Mouse (Mus musculus) heart, adult 2 months (tissue): ENCODE data around the gene Stk32c. TPM values are rescaled to one million over a fixed set of nuclear protein-coding genes. Genes with fewer than 3 reads are reported as not detected.

Experiments
- DNase-seq, 2 experiments: peaks; one replicate each; pipeline ENCODE4 v3.0.0; 2021
- H3K27ac ChIP-seq: fragments of 200-600 bp; 2 replicates; pipeline ENCODE4 v1.8.1; 2022
- H3K27me3 ChIP-seq: fragments of 200-500 bp; 2 replicates; pipeline ENCODE4 v1.6.1; 2012; ENCODE audit warnings: mild to moderate bottlenecking, low read length, inconsistent platforms, mixed read lengths; ENCODE audit not compliant: control insufficient read depth, insufficient read depth
- H3K36me3 ChIP-seq: fragments of 200-500 bp; 2 replicates; pipeline ENCODE4 v1.6.1; 2012; ENCODE audit warnings: low read length, inconsistent platforms; ENCODE audit not compliant: control insufficient read depth, insufficient read depth
- H3K4me1 ChIP-seq: fragments of 200-500 bp; 2 replicates; pipeline ENCODE4 v1.6.1; 2011; ENCODE audit warnings: low read length; ENCODE audit not compliant: control insufficient read depth, insufficient read depth
- H3K4me3 ChIP-seq: fragments of 200-600 bp; 2 replicates; pipeline ENCODE4 v1.8.1; 2022
- H3K79me2 ChIP-seq: fragments of 200-500 bp; replicated peaks from 2 replicates; pipeline ENCODE4 v1.6.1; 2012; ENCODE audit warnings: mild to moderate bottlenecking, inconsistent platforms, low read length, moderate library complexity, mixed read lengths; ENCODE audit not compliant: control insufficient read depth, insufficient read depth
- H3K9ac ChIP-seq: fragments of 200-500 bp; 2 replicates; pipeline ENCODE4 v1.6.1; 2012; ENCODE audit warnings: low read depth, mild to moderate bottlenecking, control low read depth, inconsistent platforms, low read length, mixed read lengths
- CTCF ChIP-seq: fragments of 200-600 bp; IDR thresholded peaks from 2 replicates; pipeline ENCODE4 v1.8.1; 2022; ENCODE audit warnings: antibody characterized with exemption, mild to moderate bottlenecking, moderate library complexity
- EP300 ChIP-seq: fragments of 200-500 bp; IDR thresholded peaks from 2 replicates; pipeline ENCODE4 v1.6.1; 2011; ENCODE audit warnings: low read depth, low read length, control low read depth; ENCODE audit not compliant: insufficient read depth
- POLR2A ChIP-seq: fragments of 200-500 bp; IDR thresholded peaks from 2 replicates; pipeline ENCODE4 v1.6.1; 2011; ENCODE audit warnings: mild to moderate bottlenecking, low read depth, low read length, control low read depth; ENCODE audit not compliant: insufficient read depth
- WGBS: fragments of 180-500 bp; shearing (Covaris S2); methylation state at CpG from one replicate; pipeline ENCODE4 v1.1.7; 2018; 5-methylcytosine and 5-hydroxymethylcytosine counted together
- intact Hi-C: fragments of 180-260 bp; cut with DNase I; formaldehyde crosslinking; loops from one replicate; pipeline ENCODE4 v1.15.1; 2025
- polyA plus RNA-seq: library from polyadenylated mRNA; depleted of rRNA; stranded (reverse); fragments of >200 nt; gene quantifications from 2 replicates; pipeline ENCODE4 v1.2.3, GENCODE M21; 2012
- total RNA-seq, 2 experiments: library from RNA; stranded (reverse); gene quantifications; 2 replicates each; pipeline ENCODE4 v1.2.3; 2021

Stk32c gene
- total and polyA plus RNA-seq, 3 experiments, result 0.68 to 1.1 (median 0.94) TPM

DNA sequence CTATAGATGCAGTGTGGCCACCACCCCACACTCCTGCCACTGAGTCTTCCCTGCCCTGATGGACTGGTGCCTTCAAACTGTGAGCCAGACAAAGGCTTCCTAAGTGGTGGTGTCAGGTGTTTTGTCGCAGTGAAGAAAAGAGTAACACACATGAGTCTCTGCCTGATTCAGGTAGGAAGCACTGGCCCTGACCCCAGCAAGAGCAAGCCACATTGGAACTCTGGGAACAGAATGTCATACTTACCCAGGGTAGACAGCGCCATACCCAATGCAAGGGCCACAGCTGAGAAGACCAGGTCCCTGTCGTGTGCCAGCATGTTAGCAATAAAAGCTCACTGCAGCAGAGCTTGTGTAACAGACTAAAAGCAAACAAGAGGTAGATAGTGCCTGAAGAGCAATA is 33.0 kb downstream of the Stk32c start:
- TF ChIP-seq POLR2A (no peak), CTCF (no peak), EP300 (no peak)
- Histone ChIP-seq H3K36me3 (no peaks in the 10 kb centered on the region), H3K4me3 (no peak overlapping the region), H3K79me2 (no peaks in the 10 kb centered on the region; the same call in 1 of the 2 replicates), H3K27me3 (no peaks in the 10 kb centered on the region), H3K4me1 (no peaks in the 10 kb centered on the region), H3K9ac (no peak overlapping the region), H3K27ac (no peak overlapping the region)
- intact Hi-C loops, result no loop called here
- whole genome bisulfite sequencing, result 87% methylated on average over 3 of the region's 3 CpGs
- DNase-seq, result no peak

- no peak overlapping the region for H3K9ac ChIP-seq
- H3K27me3 ChIP-seq, result no peaks in the 10 kb centered on the region
- H3K36me3 ChIP-seq, result no peaks in the 10 kb centered on the region
- H3K27ac ChIP-seq, result no peak overlapping the region
- no peak for DNase-seq
- WGBS, result 77% methylated on average over 5 of the region's 5 CpGs
- intact Hi-C loops, result no loop called here
- H3K4me1 ChIP-seq, result no peaks in the 10 kb centered on the region
- no peak for TF ChIP-seq POLR2A
- no peak for TF ChIP-seq CTCF
- TF ChIP-seq EP300, result no peak
- H3K79me2 ChIP-seq, result no peaks in the 10 kb centered on the region; the same call in 1 of the 2 replicates
- H3K4me3 ChIP-seq, result no peak overlapping the region
Measured at GRCm38 (mm10) chr7:139179299-139179698, 33.8 kb downstream of the Stk32c start.

- Histone ChIP-seq H3K36me3 (no peaks in the 10 kb centered on the region), H3K27me3 (no peaks in the 10 kb centered on the region), H3K79me2 (no peaks in the 10 kb centered on the region), H3K4me1 (no peaks in the 10 kb centered on the region), H3K27ac (no peak overlapping the region), H3K4me3 (no peak overlapping the region), H3K9ac (no peak overlapping the region)
- 57% methylated on average over 4 of the region's 4 CpGs for WGBS
- TF ChIP-seq CTCF (no peak), EP300 (no peak), POLR2A (no peak)
- no peak for DNase-seq
- intact Hi-C loops, result loop anchor here (5.0 kb wide), 1 partner anchor 42 kb away; no protein-coding TSS in a partner anchor
Measured at GRCm38 (mm10) chr7:139169143-139169542, 44.0 kb downstream of the Stk32c start.

GRCm38 (mm10) chr7:139164410-139164809 is 48.7 kb downstream of the Stk32c start:
- intact Hi-C loops, result no loop called here
- H3K4me1 ChIP-seq, result no peaks in the 10 kb centered on the region
- WGBS, result 68% methylated on average over 5 of the region's 5 CpGs
- no peak for TF ChIP-seq POLR2A
- H3K4me3 ChIP-seq, result no peak overlapping the region
- no peak overlapping the region for H3K9ac ChIP-seq
- no peak overlapping the region for H3K27ac ChIP-seq
- no peak for DNase-seq
- H3K27me3 ChIP-seq, result no peaks in the 10 kb centered on the region
- no peaks in the 10 kb centered on the region for H3K36me3 ChIP-seq
- no peaks in the 10 kb centered on the region for H3K79me2 ChIP-seq

DNA sequence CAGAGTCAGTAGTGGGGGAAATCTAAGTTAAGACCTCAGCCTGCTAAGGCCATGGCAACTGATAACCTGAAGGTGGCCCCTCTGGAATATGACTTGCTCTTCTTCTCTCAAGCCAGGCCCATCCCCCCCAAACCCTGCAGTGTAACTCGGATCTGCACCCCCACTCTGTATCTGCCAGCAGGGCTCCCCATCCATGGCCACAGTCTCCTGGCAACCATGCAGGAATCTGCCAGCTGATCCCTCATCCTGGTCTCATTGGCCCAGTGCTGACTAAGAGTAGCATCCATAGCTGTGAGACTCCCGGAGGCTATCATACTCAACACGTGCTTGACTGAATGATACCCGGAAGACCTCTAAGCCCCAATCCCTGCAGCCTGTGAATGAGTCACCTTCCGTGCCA is 54.2 kb downstream of the Stk32c start:
- no peak for TF ChIP-seq POLR2A
- TF ChIP-seq EP300, result no peak
- no peak for TF ChIP-seq CTCF
- whole genome bisulfite sequencing, result 73% methylated on average over 5 of the region's 5 CpGs
- no peak overlapping the region for H3K27ac ChIP-seq
- no peaks in the 10 kb centered on the region for H3K36me3 ChIP-seq
- intact Hi-C loops, result no loop called here
- no peak for DNase-seq
- peaks cover 3% of the 10 kb centered on the region; the same call in 1 of the 2 replicates for H3K4me1 ChIP-seq
- no peak overlapping the region for H3K9ac ChIP-seq
- H3K27me3 ChIP-seq, result no peaks in the 10 kb centered on the region
- H3K79me2 ChIP-seq, result no peaks in the 10 kb centered on the region
- no peak overlapping the region for H3K4me3 ChIP-seq

DNA sequence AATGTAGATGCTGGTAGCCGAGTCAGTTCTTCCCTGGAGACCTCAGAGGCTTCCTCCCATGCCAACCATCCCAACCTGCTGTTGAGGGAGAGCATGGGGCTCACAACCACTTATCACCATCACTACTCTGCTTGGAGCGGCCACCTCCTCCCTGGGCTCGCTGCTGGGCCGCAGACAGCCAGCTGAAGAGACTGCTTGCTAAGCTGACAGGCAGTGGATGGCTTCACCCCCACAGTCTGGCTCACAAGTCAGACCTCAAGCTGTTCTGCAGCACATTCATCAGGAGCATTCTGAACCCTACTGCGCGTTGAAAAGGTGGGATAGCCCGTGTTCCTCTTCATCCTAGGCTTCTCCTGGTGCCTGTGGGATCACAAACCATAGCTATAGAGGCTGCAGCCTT is 54.6 kb downstream of the Stk32c start:
- TF ChIP-seq POLR2A (no peak), CTCF (no peak), EP300 (no peak)
- Histone ChIP-seq H3K9ac (no peak overlapping the region), H3K79me2 (no peaks in the 10 kb centered on the region), H3K27ac (no peak overlapping the region), H3K27me3 (no peaks in the 10 kb centered on the region), H3K4me3 (no peak overlapping the region), H3K4me1 (peaks cover 3% of the 10 kb centered on the region; the same call in 1 of the 2 replicates), H3K36me3 (no peaks in the 10 kb centered on the region)
- no peak for DNase-seq
- intact Hi-C loops, result no loop called here
- WGBS, result 75% methylated on average over 7 of the region's 7 CpGs

- intact Hi-C loops, result no loop called here
- Histone ChIP-seq H3K36me3 (no peaks in the 10 kb centered on the region), H3K4me3 (no peak overlapping the region), H3K4me1 (peaks cover 6% of the 10 kb centered on the region), H3K27me3 (no peaks in the 10 kb centered on the region), H3K9ac (no peak overlapping the region), H3K79me2 (no peaks in the 10 kb centered on the region), H3K27ac (no peak overlapping the region)
- 50% methylated on average over 2 of the region's 2 CpGs for WGBS
- TF ChIP-seq CTCF (no peak), EP300 (no peak), POLR2A (no peak)
- DNase-seq, result no peak
Measured at GRCm38 (mm10) chr7:139157541-139157940, 55.6 kb downstream of the Stk32c start.
